Mouse (Mus musculus) liver, postnatal 0 days (tissue): ENCODE measurements around the gene Gid4.

ENCODE experiments used
- CTCF ChIP-seq: sonication (generic); IDR thresholded peaks from 2 replicates; pipeline ENCODE4 v1.5.1; 2016; ENCODE audit warnings: antibody characterized with exemption, low read depth
- EP300 ChIP-seq: IDR thresholded peaks from 2 replicates; pipeline ENCODE4 v1.6.1; 2016; ENCODE audit warnings: antibody characterized with exemption, low read depth, mild to moderate bottlenecking

DNA sequence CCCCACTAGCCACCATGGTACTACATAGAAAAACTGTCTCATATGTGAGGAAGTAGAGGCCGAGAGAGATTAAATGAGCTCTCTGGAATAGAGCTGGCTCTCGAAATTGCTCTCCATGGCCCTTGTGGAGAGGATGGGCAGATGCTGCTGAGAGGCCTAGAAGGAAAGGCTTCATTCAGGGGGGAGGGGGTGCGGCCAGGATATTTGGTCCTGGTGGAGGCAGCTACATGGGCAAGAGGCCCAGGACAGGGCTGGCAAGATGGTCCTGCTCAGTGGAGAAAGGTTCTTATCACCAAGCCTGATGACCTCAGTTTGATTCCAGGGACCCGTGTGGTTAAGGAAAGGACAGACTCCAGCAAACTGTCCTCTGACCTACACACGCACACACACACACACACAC is 31.0 kb upstream of the Gid4 start:
- TF ChIP-seq CTCF (no peak), EP300 (no peak)
